Mouse (Mus musculus): ENCODE data around the gene Xrn1. TPM values are rescaled to one million over a fixed set of nuclear protein-coding genes. Genes with fewer than 3 reads are reported as not detected.

Xrn1 gene
- total and polyA plus RNA-seq, 3 experiments: 3.1 to 64.9 (median 32.0) TPM

DNA sequence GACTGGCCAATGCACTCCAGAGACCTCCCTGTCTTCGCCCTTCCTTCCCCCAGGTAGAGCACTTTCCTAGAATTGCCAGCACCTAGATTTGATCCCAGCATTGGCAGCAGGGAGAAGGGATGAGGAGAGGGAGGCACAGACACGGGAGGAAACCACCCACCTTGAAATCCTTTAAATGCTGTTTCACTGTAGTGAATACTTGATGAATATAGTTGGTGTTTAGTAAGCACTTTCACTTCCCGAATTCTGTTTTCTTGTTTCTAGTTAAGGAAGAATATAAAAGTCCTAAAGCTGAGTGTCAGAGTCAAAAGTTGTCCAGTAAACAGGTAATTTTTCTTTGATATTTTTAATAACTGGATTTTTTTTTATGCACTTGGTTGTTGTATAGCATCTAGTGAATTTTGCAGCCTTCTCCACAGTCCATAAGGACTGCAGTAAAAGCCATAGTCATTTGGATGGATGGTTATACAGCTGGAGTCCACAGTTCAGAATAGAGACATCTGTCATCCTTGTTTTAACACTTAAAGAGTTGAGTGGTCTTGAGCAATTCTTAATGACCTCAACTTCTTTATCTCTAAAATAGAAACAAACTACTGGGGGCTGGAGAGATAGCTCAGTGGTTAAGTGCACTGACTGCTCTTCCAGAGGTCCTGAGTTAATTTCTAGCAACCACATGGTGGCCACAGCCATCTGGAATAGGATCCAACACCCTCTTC, 81.0 kb downstream of the Xrn1 start:
- no peaks in the 10 kb centered on the region for H3K9me3 ChIP-seq (replicated peaks)
- TF ChIP-seq POLR2AphosphoS5 (IDR thresholded peaks at IDR 0.05; ENCODE audit: insufficient replicate concordance, low read depth, low read length) (no peak), TAL1 (conservative IDR thresholded peaks at IDR 0.05; ENCODE audit: low read depth, low read length) (no peak), GATA1 (IDR thresholded peaks at IDR 0.05; ENCODE audit: borderline replicate concordance, low read length) (no peak), CTCF (IDR thresholded peaks at IDR 0.05; ENCODE audit: low read depth, low read length) (no peak), GATA2 (IDR thresholded peaks at IDR 0.05; ENCODE audit: borderline replicate concordance, low read depth, low read length) (no peak)
- no peak for DNase-seq (ENCODE audit: low spot score)
- no peaks in the 10 kb centered on the region for H3K27me3 ChIP-seq (ENCODE audit: insufficient read depth, low read length)
- no peaks in the 10 kb centered on the region for H3K4me1 ChIP-seq (ENCODE audit: insufficient read depth, low read depth, low read length)
- H3K4me3 ChIP-seq (ENCODE audit: low read depth, low read length): no peak overlapping the region
- peaks cover 76% of the 10 kb centered on the region for H3K36me3 ChIP-seq (replicated peaks)
- no peak for ATAC-seq (ENCODE audit: extremely low read depth, insufficient number of reproducible peaks, low FRiP score, poor library complexity, severe bottlenecking)

DNA sequence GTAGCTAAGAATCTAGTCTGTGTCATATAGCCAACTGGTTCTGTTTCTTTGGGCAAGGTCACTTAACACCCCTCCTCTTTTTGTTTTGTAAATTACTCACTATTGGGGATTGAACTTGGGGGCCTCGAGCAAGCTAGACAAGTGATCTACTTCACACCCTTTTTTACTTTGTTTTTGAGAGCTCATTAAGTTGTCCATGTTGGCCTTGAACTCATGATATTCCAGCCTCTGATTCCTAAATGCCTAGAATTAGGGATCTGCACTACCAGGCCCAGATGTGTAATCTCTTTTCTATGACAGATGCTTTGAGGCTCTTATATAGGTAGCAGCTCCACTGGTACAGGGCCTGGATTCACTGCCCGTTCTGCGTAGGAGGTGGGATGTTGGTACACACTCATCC, 89.7 kb downstream of the Xrn1 start:
- Histone ChIP-seq H3K36me3 (replicated peaks) (peaks cover 75% of the 10 kb centered on the region), H3K27me3 (ENCODE audit: insufficient read depth, low read length) (no peaks in the 10 kb centered on the region), H3K9me3 (replicated peaks) (no peaks in the 10 kb centered on the region), H3K4me1 (ENCODE audit: insufficient read depth, low read depth, low read length) (no peaks in the 10 kb centered on the region), H3K4me3 (ENCODE audit: low read depth, low read length) (no peak overlapping the region)
- ATAC-seq (ENCODE audit: extremely low read depth, insufficient number of reproducible peaks, low FRiP score, poor library complexity, severe bottlenecking) (no peak), DNase-seq (ENCODE audit: low spot score) (no peak)
- TF ChIP-seq CTCF (IDR thresholded peaks at IDR 0.05; ENCODE audit: low read depth, low read length) (no peak), GATA2 (IDR thresholded peaks at IDR 0.05; ENCODE audit: borderline replicate concordance, low read depth, low read length) (no peak), TAL1 (conservative IDR thresholded peaks at IDR 0.05; ENCODE audit: low read depth, low read length) (no peak), POLR2AphosphoS5 (IDR thresholded peaks at IDR 0.05; ENCODE audit: insufficient replicate concordance, low read depth, low read length) (no peak), GATA1 (IDR thresholded peaks at IDR 0.05; ENCODE audit: borderline replicate concordance, low read length) (no peak)

DNA sequence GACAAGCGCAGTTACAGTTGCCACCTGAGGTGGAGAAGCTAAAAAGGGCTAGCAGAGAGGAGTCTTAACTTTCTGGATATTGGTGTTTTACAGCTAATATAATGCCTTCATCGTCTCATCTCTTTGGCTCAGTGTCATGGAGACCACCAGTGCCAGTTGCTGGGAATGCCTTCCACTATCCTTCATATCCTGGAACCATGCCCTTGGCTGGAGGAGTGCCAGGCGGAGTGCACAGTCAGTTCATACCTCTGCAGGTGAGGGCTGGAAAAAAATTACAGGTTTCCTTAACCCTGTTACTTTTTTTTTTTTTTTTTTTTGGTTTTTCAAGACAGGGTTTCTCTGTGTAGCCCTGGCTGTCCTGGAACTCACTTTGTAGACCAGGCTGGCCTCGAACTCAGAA, 96.9 kb downstream of the Xrn1 start:
- no peak for ATAC-seq (ENCODE audit: extremely low read depth, insufficient number of reproducible peaks, low FRiP score, poor library complexity, severe bottlenecking)
- H3K4me3 ChIP-seq (ENCODE audit: low read depth, low read length): no peak overlapping the region
- no peaks in the 10 kb centered on the region for H3K9me3 ChIP-seq (replicated peaks)
- no peaks in the 10 kb centered on the region for H3K27me3 ChIP-seq (ENCODE audit: insufficient read depth, low read length)
- TF ChIP-seq TAL1 (conservative IDR thresholded peaks at IDR 0.05; ENCODE audit: low read depth, low read length) (no peak), POLR2AphosphoS5 (IDR thresholded peaks at IDR 0.05; ENCODE audit: insufficient replicate concordance, low read depth, low read length) (no peak), GATA2 (IDR thresholded peaks at IDR 0.05; ENCODE audit: borderline replicate concordance, low read depth, low read length) (no peak), CTCF (IDR thresholded peaks at IDR 0.05; ENCODE audit: low read depth, low read length) (no peak), GATA1 (IDR thresholded peaks at IDR 0.05; ENCODE audit: borderline replicate concordance, low read length) (no peak)
- H3K36me3 ChIP-seq (replicated peaks): peaks cover 77% of the 10 kb centered on the region
- no peak for DNase-seq (ENCODE audit: low spot score)
- no peaks in the 10 kb centered on the region for H3K4me1 ChIP-seq (ENCODE audit: insufficient read depth, low read depth, low read length)

DNA sequence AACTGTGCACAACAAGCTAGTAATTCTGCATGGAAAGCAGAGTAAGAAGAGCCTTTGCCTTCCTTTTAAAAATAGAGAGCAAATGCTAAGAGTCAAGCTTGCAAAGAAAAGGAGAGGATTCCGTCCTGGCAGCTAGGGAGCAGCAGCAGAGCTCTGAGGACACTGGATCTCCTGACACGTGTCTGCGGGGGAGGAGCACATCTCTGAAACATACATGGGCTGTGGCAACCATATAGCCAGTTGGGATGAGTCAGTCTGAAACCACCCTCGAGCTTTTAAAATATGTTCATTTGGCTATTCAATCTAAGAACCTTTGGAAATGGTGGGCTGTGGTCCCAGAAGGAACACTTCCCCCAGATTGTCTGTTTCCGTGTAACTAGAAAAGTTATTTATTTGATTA, 100.3 kb downstream of the Xrn1 start:
- no peaks in the 10 kb centered on the region for H3K9me3 ChIP-seq (replicated peaks)
- no peaks in the 10 kb centered on the region for H3K27me3 ChIP-seq (ENCODE audit: insufficient read depth, low read length)
- H3K36me3 ChIP-seq (replicated peaks): peaks cover 74% of the 10 kb centered on the region
- DNase-seq (ENCODE audit: low spot score) (no peak), ATAC-seq (ENCODE audit: extremely low read depth, insufficient number of reproducible peaks, low FRiP score, poor library complexity, severe bottlenecking) (no peak)
- H3K4me1 ChIP-seq (ENCODE audit: insufficient read depth, low read depth, low read length): no peaks in the 10 kb centered on the region
- TF ChIP-seq TAL1 (conservative IDR thresholded peaks at IDR 0.05; ENCODE audit: low read depth, low read length) (no peak), POLR2AphosphoS5 (IDR thresholded peaks at IDR 0.05; ENCODE audit: insufficient replicate concordance, low read depth, low read length) (no peak), GATA1 (IDR thresholded peaks at IDR 0.05; ENCODE audit: borderline replicate concordance, low read length) (no peak), GATA2 (IDR thresholded peaks at IDR 0.05; ENCODE audit: borderline replicate concordance, low read depth, low read length) (no peak), CTCF (IDR thresholded peaks at IDR 0.05; ENCODE audit: low read depth, low read length) (no peak)
- no peak overlapping the region for H3K4me3 ChIP-seq (ENCODE audit: low read depth, low read length)

DNA sequence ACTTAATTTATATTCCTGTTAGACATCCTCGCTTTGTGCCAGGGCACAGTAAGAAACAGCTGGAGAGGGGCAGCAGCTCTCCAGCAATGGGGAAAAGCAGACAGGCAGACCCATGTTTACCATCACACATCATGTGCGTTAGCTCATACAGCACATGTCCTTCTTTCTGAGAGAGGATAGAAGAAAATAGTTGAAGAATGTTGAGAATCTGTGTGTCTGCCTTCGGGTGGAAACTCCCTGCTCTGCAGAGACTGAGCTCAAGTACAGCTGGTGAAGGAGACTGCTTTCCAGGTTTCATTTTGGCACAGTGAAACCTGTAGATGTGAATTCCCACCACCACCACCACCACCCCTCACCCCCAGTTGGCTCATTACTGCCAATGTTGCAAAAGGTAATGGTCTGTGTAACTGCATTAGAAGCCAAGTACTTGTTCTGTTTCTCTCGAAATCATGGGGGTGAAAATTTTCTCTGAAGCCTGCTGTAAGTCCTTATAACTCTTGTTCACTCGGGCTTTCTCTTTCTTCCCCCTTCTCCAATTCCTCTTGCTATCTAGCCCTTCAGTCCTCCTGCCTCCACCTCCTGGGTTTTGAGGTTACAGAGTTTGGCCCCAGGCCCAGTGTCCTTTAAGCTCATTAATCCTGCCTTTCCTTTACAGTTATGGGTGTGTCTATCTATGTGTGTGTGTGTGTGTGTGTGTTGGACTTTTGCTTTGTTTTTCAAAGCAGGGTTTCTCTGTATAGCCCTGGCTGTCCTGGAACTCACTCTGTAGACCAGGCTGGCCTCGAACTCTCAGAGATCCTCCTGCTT, 102.1 kb downstream of the Xrn1 start:
- TF ChIP-seq CTCF (IDR thresholded peaks at IDR 0.05; ENCODE audit: low read depth, low read length) (no peak), GATA1 (IDR thresholded peaks at IDR 0.05; ENCODE audit: borderline replicate concordance, low read length) (no peak), GATA2 (IDR thresholded peaks at IDR 0.05; ENCODE audit: borderline replicate concordance, low read depth, low read length) (no peak), POLR2AphosphoS5 (IDR thresholded peaks at IDR 0.05; ENCODE audit: insufficient replicate concordance, low read depth, low read length) (no peak), TAL1 (conservative IDR thresholded peaks at IDR 0.05; ENCODE audit: low read depth, low read length) (no peak)
- no peak for ATAC-seq (ENCODE audit: extremely low read depth, insufficient number of reproducible peaks, low FRiP score, poor library complexity, severe bottlenecking)
- peaks cover 58% of the 10 kb centered on the region for H3K36me3 ChIP-seq (replicated peaks)

More for the DNA sequence above, 102.1 kb downstream of the Xrn1 start:
- H3K4me3 ChIP-seq (ENCODE audit: low read depth, low read length): no peak overlapping the region
- no peaks in the 10 kb centered on the region for H3K27me3 ChIP-seq (ENCODE audit: insufficient read depth, low read length)
- peak; percentile 12 for DNase-seq (ENCODE audit: low spot score)
- H3K9me3 ChIP-seq (replicated peaks): no peaks in the 10 kb centered on the region
- H3K4me1 ChIP-seq (ENCODE audit: insufficient read depth, low read depth, low read length): no peaks in the 10 kb centered on the region

Measured in G1E (cell line).